Mouse (Mus musculus) limb, embryonic 13.5 days (tissue): ENCODE results near the gene Gm884. TPM values are rescaled to one million over a fixed set of nuclear protein-coding genes. Genes with fewer than 3 reads are reported as not detected.

Experiments used
- ATAC-seq: fragments of 200-750 bp; cut with Nextera tagmentation; 2 replicates; pipeline ENCODE4 v1.8.0; 2017; ENCODE audit warnings: low read depth, moderate number of reproducible peaks, moderate TSS enrichment; ENCODE audit not compliant: low FRiP score
- H3K27ac ChIP-seq: fragments of 300-500 bp; sonication (generic); 2 replicates; pipeline ENCODE4 v1.5.1; 2015; ENCODE audit warnings: inconsistent platforms, mild to moderate bottlenecking, moderate library complexity
- H3K27me3 ChIP-seq: fragments of 300-500 bp; sonication (generic); 2 replicates; pipeline ENCODE4 v1.6.1; 2015; ENCODE audit warnings: mild to moderate bottlenecking, inconsistent platforms
- H3K36me3 ChIP-seq: fragments of 300-500 bp; sonication (generic); 2 replicates; pipeline ENCODE4 v1.6.1; 2015; ENCODE audit warnings: inconsistent platforms, mild to moderate bottlenecking, moderate library complexity
- H3K4me1 ChIP-seq: fragments of 300-500 bp; sonication (generic); 2 replicates; pipeline ENCODE4 v1.6.1; 2015; ENCODE audit warnings: inconsistent platforms
- H3K4me2 ChIP-seq: fragments of 300-500 bp; sonication (generic); replicated peaks from 2 replicates; pipeline ENCODE4 v1.6.1; 2015; ENCODE audit warnings: inconsistent platforms, mild to moderate bottlenecking, moderate library complexity
- H3K4me3 ChIP-seq: fragments of 300-500 bp; sonication (generic); 2 replicates; pipeline ENCODE4 v1.5.1; 2015; ENCODE audit warnings: moderate library complexity, mild to moderate bottlenecking, inconsistent platforms
- H3K9ac ChIP-seq: fragments of 300-500 bp; sonication (generic); 2 replicates; pipeline ENCODE4 v1.6.1; 2015; ENCODE audit warnings: mild to moderate bottlenecking, inconsistent platforms
- H3K9me3 ChIP-seq: fragments of 300-500 bp; sonication (generic); 2 replicates; pipeline ENCODE4 v1.6.1; 2016; ENCODE audit warnings: inconsistent platforms
- WGBS: fragments of 180-500 bp; shearing (Covaris S2); methylation state at CpG from one replicate; pipeline ENCODE4 v1.1.7; 2015; 5-methylcytosine and 5-hydroxymethylcytosine counted together
- polyA plus RNA-seq: library from polyadenylated mRNA; unstranded; fragments of >200 nt; fragmentation: Nextera tagmentation; extraction: Ambion mirVana; gene quantifications from 2 replicates; pipeline ENCODE4 v1.2.1, GENCODE M21; 2015

The Gm884 gene
- polyA plus RNA-seq, 1 experiment from 2014 or later = not detected

DNA sequence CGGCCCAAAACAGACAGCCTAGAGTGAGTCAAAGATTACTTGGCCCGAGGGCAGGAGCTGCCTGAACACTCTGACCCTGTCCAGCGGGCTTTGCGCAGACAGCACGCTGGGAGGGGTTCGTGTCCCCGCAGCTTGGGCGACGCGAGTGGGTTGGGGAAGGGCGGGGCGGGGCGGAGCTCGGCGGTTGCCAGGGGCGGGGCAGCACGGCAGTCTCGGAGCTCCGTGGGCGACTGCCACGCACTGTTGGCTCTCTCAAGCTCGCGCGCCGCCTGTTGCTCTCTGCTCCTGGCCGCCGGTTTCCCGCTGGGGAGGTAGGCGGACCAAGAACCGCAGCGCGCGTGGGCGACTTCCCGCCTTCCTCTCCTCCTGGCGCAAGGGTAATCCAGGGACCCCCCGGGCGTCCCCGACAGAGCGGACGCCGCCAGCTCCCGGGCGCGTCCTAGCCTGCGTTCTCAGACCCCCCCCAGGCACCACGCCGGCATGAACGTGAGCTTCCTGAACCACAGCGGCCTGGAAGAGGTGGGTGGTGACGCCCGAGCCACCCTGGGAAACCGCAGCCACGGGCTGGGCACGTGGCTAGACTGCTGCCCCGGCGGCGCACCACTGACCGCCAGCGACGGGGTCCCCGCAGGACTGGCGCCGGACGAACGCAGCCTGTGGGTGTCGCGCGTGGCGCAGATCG lies 28.5 kb upstream of the Gm884 start, which contains the start of gene Rprml:
TSS of gene Rprml (plus strand) at position 270 of the 682 bp plus-strand sequence.
- no peak for ATAC-seq
- under 1% methylated on average over 71 of the region's 71 CpGs for WGBS

DNA sequence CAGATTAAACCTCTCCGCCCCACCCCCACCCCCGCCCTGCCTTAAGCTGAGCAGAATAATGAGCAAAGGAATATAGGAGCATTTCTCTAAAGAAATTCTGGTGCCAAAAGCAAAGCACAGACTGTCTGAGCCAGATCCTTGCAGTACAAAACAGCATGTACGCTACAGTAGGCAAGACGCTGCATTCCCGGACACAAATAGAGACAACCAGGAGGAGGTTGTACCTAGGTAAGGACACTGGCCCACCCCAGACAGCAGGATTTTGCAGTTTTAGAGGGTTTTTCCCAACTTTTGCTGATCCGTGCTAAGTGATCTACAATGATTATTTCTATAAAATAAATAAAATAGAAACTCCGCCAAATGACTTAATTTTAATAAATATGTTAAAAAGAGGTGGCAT lies 27.7 kb upstream of the Gm884 start:
- Histone ChIP-seq H3K4me1 (peaks cover 19% of the 10 kb centered on the region), H3K4me3 (no peak overlapping the region), H3K4me2 (peak overlapping the region; percentile 81; the same call in 1 of the 2 replicates), H3K36me3 (no peaks in the 10 kb centered on the region), H3K9ac (no peak overlapping the region), H3K27ac (no peak overlapping the region), H3K9me3 (no peaks in the 10 kb centered on the region), H3K27me3 (peaks cover 81% of the 10 kb centered on the region)
- ATAC-seq = no peak
- 31% methylated on average over 7 of the region's 7 CpGs for WGBS

More for the DNA sequence above, 28.5 kb upstream of the Gm884 start, which contains the start of gene Rprml:
- H3K4me1 ChIP-seq = peaks cover 19% of the 10 kb centered on the region
- peak within 1 kb of the TSS; percentile 47 for H3K4me3 ChIP-seq
- H3K9ac ChIP-seq = peak within 1 kb of the TSS; percentile 25; the same call in 1 of the 2 replicates
- H3K9me3 ChIP-seq = no peaks in the 10 kb centered on the region
- H3K36me3 ChIP-seq = no peaks in the 10 kb centered on the region
- peak within 1 kb of the TSS; percentile 81 for H3K4me2 ChIP-seq
- peaks cover 89% of the 10 kb centered on the region for H3K27me3 ChIP-seq
- H3K27ac ChIP-seq = no peak within 1 kb of the TSS

DNA sequence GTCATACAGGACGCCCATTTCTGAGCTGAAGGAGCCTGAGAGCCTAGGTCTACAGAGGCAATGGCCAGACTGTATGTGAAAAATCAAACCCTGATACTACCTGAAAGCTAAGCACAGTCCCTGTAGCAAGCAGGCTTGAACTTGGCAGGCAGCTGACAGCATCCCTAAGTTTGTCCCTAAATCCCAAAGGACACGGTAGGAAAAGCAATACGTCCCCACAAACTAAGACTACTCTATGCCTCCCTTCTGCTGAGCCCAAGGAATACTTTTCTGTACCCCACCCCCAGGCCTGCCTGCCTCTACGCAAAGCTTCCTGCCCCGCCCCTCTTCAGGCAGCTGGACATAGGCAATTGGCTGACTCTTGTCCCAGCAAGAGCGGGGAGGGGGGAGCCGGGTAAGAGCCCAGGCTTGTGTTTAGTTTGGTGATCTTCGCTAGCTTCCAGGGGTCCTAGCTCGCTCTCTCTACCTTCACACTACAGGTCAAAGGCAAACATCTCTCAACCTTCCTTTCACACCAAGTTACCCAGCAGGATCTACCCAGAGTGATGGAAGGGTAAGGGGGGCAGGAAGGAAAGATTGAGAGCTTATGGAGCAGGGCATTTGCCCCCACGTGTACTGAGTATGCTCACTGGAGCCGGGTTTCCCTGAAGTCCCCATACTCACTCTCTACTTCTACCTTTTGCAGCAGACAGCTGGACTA lies 27.1 kb upstream of the Gm884 start:
- Histone ChIP-seq H3K9ac (no peak overlapping the region), H3K9me3 (no peaks in the 10 kb centered on the region), H3K4me3 (no peak overlapping the region), H3K27ac (no peak overlapping the region), H3K27me3 (peaks cover 75% of the 10 kb centered on the region), H3K4me2 (no peak overlapping the region), H3K4me1 (peaks cover 19% of the 10 kb centered on the region), H3K36me3 (no peaks in the 10 kb centered on the region)
- WGBS = 9% methylated on average over 11 of the region's 11 CpGs
- ATAC-seq = no peak

DNA sequence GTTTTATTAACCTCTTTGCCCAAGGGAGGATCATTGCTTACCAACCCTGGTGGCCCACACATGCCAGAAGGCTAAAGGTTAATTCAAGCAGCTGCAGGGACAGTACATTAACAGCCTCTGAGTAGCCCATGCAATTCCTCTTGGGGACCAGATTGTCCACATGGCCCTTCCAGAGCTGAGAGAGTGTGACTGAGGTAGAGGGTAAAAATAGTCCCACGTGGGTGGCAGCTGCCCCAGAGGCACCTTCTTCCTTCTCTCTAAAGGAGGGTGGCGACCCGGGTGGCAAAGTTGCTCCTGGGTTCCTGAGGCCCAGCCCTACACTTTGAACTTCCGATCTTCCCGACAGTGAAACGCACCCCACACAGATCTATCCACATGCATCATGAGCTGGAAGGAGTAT lies 25.4 kb upstream of the Gm884 start:
- H3K36me3 ChIP-seq = no peaks in the 10 kb centered on the region
- no peak overlapping the region for H3K4me3 ChIP-seq
- WGBS = 56% methylated on average over 6 of the region's 6 CpGs
- no peak overlapping the region for H3K9ac ChIP-seq
- no peaks in the 10 kb centered on the region for H3K9me3 ChIP-seq
- no peak overlapping the region for H3K27ac ChIP-seq
- peaks cover 19% of the 10 kb centered on the region for H3K4me1 ChIP-seq
- no peak for ATAC-seq
- H3K27me3 ChIP-seq = peaks cover 58% of the 10 kb centered on the region
- no peak overlapping the region for H3K4me2 ChIP-seq

DNA sequence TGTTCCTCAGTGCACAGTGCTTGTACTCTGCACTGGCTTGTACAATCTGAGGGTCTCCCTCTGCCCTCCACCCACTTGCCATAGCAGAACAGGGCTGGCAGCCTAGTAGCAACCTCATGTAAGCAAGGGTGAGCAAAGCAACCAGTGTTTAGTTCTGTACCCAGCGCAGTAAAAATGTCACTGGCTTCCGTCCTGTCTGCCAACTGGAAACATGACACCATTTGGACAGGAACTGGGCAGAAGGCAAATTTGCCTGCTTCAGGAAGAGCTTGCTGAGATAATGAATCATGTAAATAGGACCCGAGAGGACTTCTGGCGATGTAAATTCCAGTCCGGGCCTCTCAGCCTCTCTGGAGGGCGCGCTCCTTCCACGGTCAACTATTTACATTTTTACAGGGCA lies 24.8 kb upstream of the Gm884 start:
- Histone ChIP-seq H3K9me3 (no peaks in the 10 kb centered on the region), H3K27me3 (peaks cover 52% of the 10 kb centered on the region), H3K4me1 (peaks cover 19% of the 10 kb centered on the region), H3K9ac (no peak overlapping the region), H3K36me3 (no peaks in the 10 kb centered on the region), H3K4me2 (no peak overlapping the region), H3K4me3 (no peak overlapping the region), H3K27ac (no peak overlapping the region)
- no peak for ATAC-seq
- 45% methylated on average over 8 of the region's 8 CpGs for WGBS

DNA sequence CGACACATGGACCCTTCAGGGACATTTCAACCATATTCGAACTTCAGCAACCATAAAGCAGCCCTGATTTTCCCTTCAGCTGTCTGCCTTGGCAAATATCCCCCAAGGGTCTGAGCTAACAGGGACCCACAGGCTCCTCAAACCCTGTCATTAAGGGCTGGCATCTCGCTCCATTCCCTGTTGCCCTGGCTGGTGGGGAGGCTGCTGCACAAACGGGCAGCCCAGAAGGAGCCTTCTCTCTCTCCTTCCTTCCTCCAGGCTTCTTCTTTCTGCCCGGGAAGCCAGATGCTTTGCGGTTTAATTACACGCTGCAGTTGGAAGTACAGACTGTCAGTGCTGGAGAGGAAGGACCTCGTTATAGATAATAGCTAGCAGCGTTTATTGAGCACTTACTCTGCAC lies 22.3 kb upstream of the Gm884 start:
- H3K4me1 ChIP-seq = 0 out of 2 replicates have a peak, but pooled peaks cover 2% of the 10 kb centered on the region
- H3K27ac ChIP-seq = no peak overlapping the region
- WGBS = 33% methylated on average over 9 of the region's 9 CpGs
- peaks cover 49% of the 10 kb centered on the region for H3K27me3 ChIP-seq
- no peak overlapping the region for H3K4me2 ChIP-seq
- H3K4me3 ChIP-seq = no peak overlapping the region
- ATAC-seq = no peak
- no peaks in the 10 kb centered on the region for H3K9me3 ChIP-seq
- no peak overlapping the region for H3K9ac ChIP-seq
- H3K36me3 ChIP-seq = no peaks in the 10 kb centered on the region

DNA sequence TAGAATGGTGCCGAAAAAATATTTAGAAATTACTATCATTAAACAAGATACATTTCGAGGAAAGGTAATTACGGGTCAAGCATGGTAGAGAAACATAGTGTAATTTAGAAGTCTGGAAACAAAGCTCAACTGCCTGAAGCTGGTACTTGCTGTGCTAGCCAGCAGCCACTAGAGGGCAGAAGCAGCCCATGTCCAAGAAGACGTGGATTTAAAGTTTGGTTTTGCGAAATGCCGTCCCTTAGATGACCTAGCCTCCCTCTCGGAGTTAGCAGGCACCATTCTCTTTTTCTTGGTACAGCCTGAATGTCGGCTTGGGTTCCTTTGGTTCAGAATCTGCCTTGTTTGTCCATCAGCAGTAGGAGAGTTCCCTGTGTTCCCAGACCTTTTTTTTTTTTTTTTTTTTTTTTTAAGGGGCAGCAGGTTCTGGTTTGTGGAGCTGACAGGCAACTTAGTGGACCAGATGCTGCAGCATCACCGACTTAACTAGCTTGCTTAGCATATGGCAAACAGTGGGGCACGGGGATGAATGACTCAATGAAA lies 18.5 kb upstream of the Gm884 start:
- Histone ChIP-seq H3K9ac (no peak overlapping the region), H3K27ac (no peak overlapping the region), H3K36me3 (no peaks in the 10 kb centered on the region), H3K27me3 (peaks cover 24% of the 10 kb centered on the region), H3K4me1 (no peaks in the 10 kb centered on the region), H3K9me3 (no peaks in the 10 kb centered on the region), H3K4me3 (no peak overlapping the region), H3K4me2 (peak overlapping the region; percentile 34; the same call in 1 of the 2 replicates)
- ATAC-seq = no peak
- 2% methylated on average over 10 of the region's 10 CpGs for WGBS

DNA sequence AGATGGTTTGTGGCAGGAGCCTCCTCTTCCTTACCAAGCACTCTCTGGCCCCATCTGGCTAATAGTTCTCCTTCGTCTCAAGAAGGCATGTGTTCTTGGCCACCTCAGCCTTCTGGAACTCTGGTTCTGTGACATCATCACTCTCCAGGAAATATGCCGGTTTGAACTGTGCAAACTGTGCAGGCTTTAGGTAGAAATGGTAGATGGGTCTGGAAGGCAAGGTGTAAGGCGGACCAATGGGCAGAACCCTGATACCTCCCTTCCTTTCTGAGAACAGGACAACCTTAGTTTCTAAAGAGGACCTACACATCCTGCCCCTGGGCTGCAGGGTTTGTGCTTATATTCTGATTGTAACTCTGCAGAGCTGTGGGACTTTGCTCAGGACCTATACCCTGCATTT lies 17.9 kb upstream of the Gm884 start, which contains the start of gene Lyzl6:
TSS of gene Lyzl6 (minus strand) at position 101 of the 400 bp plus-strand sequence.
- no peak for ATAC-seq
- H3K36me3 ChIP-seq = no peaks in the 10 kb centered on the region
- peaks cover 24% of the 10 kb centered on the region for H3K27me3 ChIP-seq
- H3K4me2 ChIP-seq = peak within 1 kb of the TSS; percentile 34; the same call in 1 of the 2 replicates
- 79% methylated on average over 3 of the region's 3 CpGs for WGBS
- no peak within 1 kb of the TSS for H3K27ac ChIP-seq
- H3K4me3 ChIP-seq = no peak within 1 kb of the TSS
- H3K9me3 ChIP-seq = no peaks in the 10 kb centered on the region
- H3K9ac ChIP-seq = no peak within 1 kb of the TSS
- H3K4me1 ChIP-seq = no peaks in the 10 kb centered on the region

DNA sequence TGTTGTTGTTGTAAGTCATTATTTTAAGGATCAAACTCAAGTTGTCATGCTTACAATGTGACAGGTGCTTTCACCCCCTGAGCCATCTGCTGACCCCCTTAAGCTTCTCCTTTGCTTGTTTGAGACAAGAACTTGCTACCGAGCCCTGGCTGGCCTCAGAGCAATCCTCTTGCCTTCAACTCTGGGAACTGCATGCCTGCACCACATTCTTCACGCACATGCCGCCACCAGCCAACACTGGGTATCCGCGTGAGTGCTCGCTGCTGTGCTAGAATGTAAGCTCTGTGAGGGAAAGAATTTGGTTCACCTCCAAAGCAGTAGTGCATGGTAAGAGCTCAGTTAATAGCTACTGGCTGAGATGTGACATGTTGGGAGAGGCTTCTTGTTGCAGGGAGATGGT lies 15.3 kb upstream of the Gm884 start:
- no peak overlapping the region for H3K4me2 ChIP-seq
- no peak overlapping the region for H3K9ac ChIP-seq
- WGBS = 75% methylated on average over 6 of the region's 6 CpGs
- no peak overlapping the region for H3K27ac ChIP-seq
- H3K9me3 ChIP-seq = no peaks in the 10 kb centered on the region
- ATAC-seq = no peak
- no peak overlapping the region for H3K4me3 ChIP-seq
- peaks cover 24% of the 10 kb centered on the region for H3K27me3 ChIP-seq
- H3K36me3 ChIP-seq = no peaks in the 10 kb centered on the region
- no peaks in the 10 kb centered on the region for H3K4me1 ChIP-seq

DNA sequence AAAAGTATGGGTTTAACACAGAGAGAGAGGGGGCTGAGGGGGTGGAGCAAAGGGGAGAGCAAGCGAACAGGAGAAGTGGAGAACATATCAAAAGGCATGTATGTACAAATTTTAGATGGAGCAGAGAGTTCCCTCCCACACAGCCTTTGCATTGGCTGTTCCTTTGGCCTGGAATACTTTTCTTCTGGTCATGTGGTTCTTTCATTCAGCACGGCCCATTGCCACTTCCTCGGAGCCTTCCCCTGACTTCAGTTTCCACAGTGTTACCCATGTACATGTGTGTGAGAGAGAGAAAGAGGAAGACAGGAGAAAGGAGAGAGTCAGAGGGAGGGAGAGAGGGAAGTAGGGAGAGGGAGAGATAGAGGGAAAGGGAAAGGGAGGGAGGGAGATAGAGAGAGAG lies 14.5 kb upstream of the Gm884 start:
- H3K9me3 ChIP-seq = no peaks in the 10 kb centered on the region
- no peaks in the 10 kb centered on the region for H3K4me1 ChIP-seq
- H3K4me3 ChIP-seq = no peak overlapping the region
- 82% methylated on average over 3 of the region's 3 CpGs for WGBS
- H3K4me2 ChIP-seq = no peak overlapping the region
- H3K27me3 ChIP-seq = peaks cover 22% of the 10 kb centered on the region
- H3K27ac ChIP-seq = no peak overlapping the region
- H3K9ac ChIP-seq = no peak overlapping the region
- no peaks in the 10 kb centered on the region for H3K36me3 ChIP-seq
- ATAC-seq = no peak

DNA sequence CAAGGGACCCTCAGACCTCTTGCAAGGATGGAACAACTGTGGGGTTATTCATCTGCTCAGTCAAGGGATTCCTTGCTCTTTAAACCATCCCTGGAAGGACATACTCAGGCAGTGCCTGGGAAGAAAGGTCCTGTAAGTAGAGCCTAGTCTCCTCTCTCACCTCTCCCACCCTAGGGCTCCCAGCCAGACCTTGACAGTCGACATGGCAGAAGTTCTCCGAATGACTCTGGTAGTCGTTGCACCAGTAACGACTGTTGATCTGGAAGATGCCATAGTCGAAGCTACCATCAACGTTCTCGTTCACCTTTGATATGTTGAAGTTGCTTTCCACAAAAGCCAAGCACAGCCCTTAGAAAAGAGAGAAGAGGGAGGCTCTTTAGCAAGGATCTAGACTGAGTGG lies 13.9 kb upstream of the Gm884 start:
- Histone ChIP-seq H3K9me3 (no peaks in the 10 kb centered on the region), H3K4me3 (no peak overlapping the region), H3K4me2 (no peak overlapping the region), H3K4me1 (no peaks in the 10 kb centered on the region), H3K27ac (no peak overlapping the region), H3K36me3 (no peaks in the 10 kb centered on the region), H3K9ac (no peak overlapping the region), H3K27me3 (peaks cover 15% of the 10 kb centered on the region)
- WGBS = 86% methylated on average over 7 of the region's 7 CpGs
- no peak for ATAC-seq

DNA sequence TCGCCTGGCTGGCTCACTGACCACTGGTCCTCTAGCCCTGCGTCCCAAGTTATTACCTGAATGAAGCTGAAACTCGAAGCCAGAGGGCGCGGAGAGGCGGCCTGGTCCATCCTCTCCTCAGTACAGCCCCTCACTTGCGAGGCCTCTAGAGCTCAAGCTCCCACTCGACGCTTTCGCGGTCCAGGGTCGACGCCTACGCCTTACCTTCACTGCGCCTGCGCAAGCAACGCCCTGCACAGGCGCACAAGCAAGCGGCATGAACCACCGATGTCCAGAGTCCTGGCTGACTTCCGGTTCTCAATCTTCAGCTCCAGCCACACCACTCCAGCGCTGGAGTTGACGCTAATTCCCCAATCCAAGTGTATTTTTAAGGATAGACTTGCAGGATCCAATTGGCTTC lies 6.5 kb upstream of the Gm884 start:
- Histone ChIP-seq H3K9me3 (no peaks in the 10 kb centered on the region), H3K36me3 (no peaks in the 10 kb centered on the region), H3K27me3 (no peaks in the 10 kb centered on the region), H3K27ac (no peak overlapping the region), H3K9ac (no peak overlapping the region), H3K4me2 (no peak overlapping the region), H3K4me3 (no peak overlapping the region), H3K4me1 (no peaks in the 10 kb centered on the region)
- WGBS = 86% methylated on average over 23 of the region's 23 CpGs
- ATAC-seq = no peak
